8 mouse cellular contexts compared by ENCODE assay signal in genomic region chr3:94786367-94786835, GRCm38 (mm10). TPM values are rescaled to one million over a fixed set of nuclear protein-coding genes. Genes with fewer than 3 reads are reported as not detected.
DNase-seq lines count a peak whose midpoint lies in the region; ATAC-seq and TF ChIP-seq lines count a peak whose summit lies in the region.

Gene Cgn, minus strand, starts transcription at chr3:94786492.

- WGBS in intestine, postnatal 0 days: under 1% methylated on average over 35 of the region's 35 CpGs
- WGBS in midbrain, embryonic 10.5 days: under 1% methylated on average over 35 of the region's 35 CpGs

- no peak for TF ChIP-seq CTCF in intestine, postnatal 0 days (IDR thresholded peaks at IDR 0.05; ENCODE audit: low read depth)

- peak within 1 kb of the TSS; percentile 45 for H3K9ac ChIP-seq in intestine, postnatal 0 days (ENCODE audit: low read depth, low read length)

- H3K4me3 ChIP-seq in intestine, postnatal 0 days (ENCODE audit: low read depth, low read length): peak within 1 kb of the TSS; percentile 62
- H3K4me3 ChIP-seq in midbrain, embryonic 10.5 days: peak within 1 kb of the TSS; percentile 65

- peak within 1 kb of the TSS; percentile 76 for H3K27ac ChIP-seq in intestine, postnatal 0 days (ENCODE audit: low read depth, low read length)
- peak within 1 kb of the TSS; percentile 88 for H3K27ac ChIP-seq in midbrain, embryonic 10.5 days (replicated peaks)

- DNase-seq in adrenal gland, adult 8-10 months: peak; percentile 89
- DNase-seq in embryo, embryonic 9.5 days (ENCODE audit: extremely low spot score): peak; percentile 98
- DNase-seq in left cerebral cortex, postnatal 36 days (ENCODE audit: low spot score in 2 of 2): peak; percentile 89 to 91
- DNase-seq in midbrain, embryonic 10.5 days (ENCODE audit: low spot score): peak; percentile 98
- peak; percentile 96 for DNase-seq in right cerebral cortex, postnatal 4 days
- peak; percentile 98 for DNase-seq in yolk sac, embryonic 10.5 days (ENCODE audit: low spot score)

- no peaks in the 10 kb centered on the region for H3K4me1 ChIP-seq in intestine, postnatal 0 days (replicated peaks; ENCODE audit: control insufficient read depth, insufficient read depth, low read length)
- H3K4me1 ChIP-seq in midbrain, embryonic 10.5 days: peaks cover 30% of the 10 kb centered on the region

- no peaks in the 10 kb centered on the region for H3K9me3 ChIP-seq in intestine, postnatal 0 days (ENCODE audit: control insufficient read depth)
- no peaks in the 10 kb centered on the region for H3K9me3 ChIP-seq in midbrain, embryonic 10.5 days (replicated peaks)

- no peaks in the 10 kb centered on the region for H3K36me3 ChIP-seq in intestine, postnatal 0 days (ENCODE audit: control insufficient read depth, insufficient read depth)
- no peaks in the 10 kb centered on the region for H3K36me3 ChIP-seq in midbrain, embryonic 10.5 days

- no peaks in the 10 kb centered on the region for H3K27me3 ChIP-seq in intestine, postnatal 0 days (replicated peaks; ENCODE audit: control insufficient read depth, insufficient read depth, low read length)
- H3K27me3 ChIP-seq in midbrain, embryonic 10.5 days (ENCODE audit: low read depth, poor library complexity, severe bottlenecking): peaks cover 40% of the 10 kb centered on the region

- intact Hi-C loops in left cerebral cortex, postnatal 36 days (cut with DNase I): no loop called here

- ATAC-seq in granulocyte monocyte progenitor cell, adult 5-6 weeks (replicated peaks; ENCODE audit: poor library complexity, severe bottlenecking): peak; percentile 98
- ATAC-seq in intestine, postnatal 0 days: peak; percentile 68

- H3K4me2 ChIP-seq in intestine, postnatal 0 days (replicated peaks; ENCODE audit: low read depth): peak within 1 kb of the TSS; percentile 71

RNA-seq across cellular contexts. Expression of gene Cgn, which starts in this region (rescaled TPM):
- total RNA-seq in adrenal gland, adult 8-10 months (2022): 1 to 10 TPM in 3 of 4 experiments, under 1 TPM in 1; 0.73 to 3.5 (median 1.5) TPM
- 0.17 TPM in 1 of 2 replicates, not detected in the other for total RNA-seq in granulocyte monocyte progenitor cell, adult 5-6 weeks (2014; fragmentation: Nextera tagmentation)
- not detected in 2 replicates for total RNA-seq in granulocyte monocyte progenitor cell, adult 5-6 weeks (2017)
- polyA plus RNA-seq in intestine, postnatal 0 days (2015; fragmentation: Nextera tagmentation; extraction: Ambion mirVana): 42.1 and 48.3 TPM in 2 replicates
- 1 to 10 TPM; 2.9 to 4.0 TPM for total RNA-seq in left cerebral cortex, postnatal 36 days (2021)
- 5.7 and 5.9 TPM in 2 replicates for polyA plus RNA-seq in midbrain, embryonic 10.5 days (2016; fragmentation: Nextera tagmentation; extraction: Ambion mirVana)

Comparison
In these comparisons a context has a peak if more than half of its experiments do, and no peak if none do; other contexts are left out.
1. Peak in every context shown above with its lines: DNase-seq, ATAC-seq, H3K4me3 ChIP-seq and H3K27ac ChIP-seq.
2. Peak in ATAC-seq in granulocyte monocyte progenitor cell, adult 5-6 weeks; RNA of the gene not detected or under 1 TPM.